Mouse (Mus musculus) stomach, postnatal 0 days (tissue): ENCODE measurements at regions not wholly inside any gene's neighbourhood (a gene's known extent, or its start where the extent isn't known, plus 50 kb on each side); places are given as distances from the start of the nearest gene placed in this dataset.

Experiments used
- CTCF ChIP-seq: IDR thresholded peaks from 2 replicates; pipeline ENCODE4 v1.5.1; 2016; ENCODE audit warnings: antibody characterized with exemption, low read depth, mild to moderate bottlenecking, moderate library complexity
- EP300 ChIP-seq: optimal IDR thresholded peaks from 2 replicates; pipeline ENCODE3; 2016; ENCODE audit warnings: antibody characterized with exemption

DNA sequence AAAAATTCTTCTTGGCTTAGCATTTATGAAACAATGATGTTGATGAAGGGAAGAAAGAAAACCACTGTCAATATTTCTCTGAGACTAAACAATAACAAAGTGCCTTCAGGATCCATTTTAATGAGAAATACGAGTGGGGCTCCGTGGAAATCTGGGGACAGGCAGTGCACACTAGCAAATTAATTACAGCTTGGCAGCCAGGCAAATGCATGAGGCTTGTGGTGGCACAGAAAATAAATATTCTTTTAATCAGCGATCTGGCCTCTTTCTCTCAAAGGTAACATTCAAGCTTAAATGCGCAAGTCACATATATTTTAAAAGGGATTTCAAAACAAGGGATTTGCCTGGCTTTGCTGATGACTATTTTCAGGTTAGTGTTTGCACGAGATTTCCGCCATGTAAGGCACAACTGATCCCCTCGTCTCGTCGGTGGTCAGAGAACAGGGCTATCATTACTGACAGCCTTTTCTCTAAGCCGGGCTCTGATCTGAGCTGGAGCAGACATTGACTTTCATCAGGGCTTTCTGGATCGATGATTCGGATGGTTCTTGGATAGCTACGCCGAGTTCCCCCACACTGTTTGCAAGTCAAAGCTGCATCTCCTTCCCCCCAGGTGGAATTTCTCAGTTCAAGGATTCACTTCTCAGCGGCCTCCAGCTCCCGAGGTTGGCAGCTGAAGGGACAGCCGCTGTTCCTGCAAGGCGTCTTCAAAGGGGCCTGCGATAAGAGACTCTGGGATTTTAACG is 109.1 kb upstream of the Ptbp2 start:
- TF ChIP-seq CTCF (no peak), EP300 (no peak)
